Mouse (Mus musculus) ES-E14 (cell line): ENCODE measurements at regions not wholly inside any gene's neighbourhood (a gene's known extent, or its start where the extent isn't known, plus 50 kb on each side); places are given as distances from the start of the nearest gene placed in this dataset.

Experiments
- HCFC1 ChIP-seq: IDR thresholded peaks from 2 replicates; pipeline ENCODE4 v1.6.1; 2012; ENCODE audit warnings: low read length, inconsistent platforms, borderline replicate concordance; ENCODE audit not compliant: insufficient read depth
- MAFK ChIP-seq: IDR thresholded peaks from 2 replicates; pipeline ENCODE4 v1.6.1; 2014; ENCODE audit warnings: mild to moderate bottlenecking, low read depth, low read length, inconsistent platforms; ENCODE audit not compliant: insufficient read depth
- ZNF384 ChIP-seq: IDR thresholded peaks from 2 replicates; pipeline ENCODE4 v1.6.1; 2012; ENCODE audit warnings: low read depth, low read length, inconsistent platforms

DNA sequence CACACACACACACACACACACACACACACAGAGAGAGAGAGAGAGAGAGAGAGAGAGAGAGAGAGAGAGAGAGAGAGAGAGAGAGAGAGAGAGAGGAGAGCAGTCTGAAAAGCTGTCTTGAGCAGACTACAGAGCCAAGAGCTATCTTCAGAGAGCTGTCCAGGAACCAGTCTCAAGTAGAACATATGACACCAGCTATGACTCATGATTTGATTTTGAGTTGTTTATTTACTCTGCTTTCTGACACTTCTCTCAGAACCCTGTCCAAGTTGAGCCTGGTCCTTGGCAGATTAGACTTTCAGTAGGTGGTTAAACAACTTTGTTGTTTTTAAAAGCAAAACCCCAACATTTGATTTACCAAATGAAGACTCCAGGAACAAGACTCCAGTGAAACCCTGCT, 420.8 kb upstream of the Lcorl start:
- TF ChIP-seq ZNF384, result no peak
- TF ChIP-seq MAFK, result no peak
- no peak for TF ChIP-seq HCFC1
